Comparison of ENCODE assay signal across 11 mouse cellular contexts in the genomic region with DNA sequence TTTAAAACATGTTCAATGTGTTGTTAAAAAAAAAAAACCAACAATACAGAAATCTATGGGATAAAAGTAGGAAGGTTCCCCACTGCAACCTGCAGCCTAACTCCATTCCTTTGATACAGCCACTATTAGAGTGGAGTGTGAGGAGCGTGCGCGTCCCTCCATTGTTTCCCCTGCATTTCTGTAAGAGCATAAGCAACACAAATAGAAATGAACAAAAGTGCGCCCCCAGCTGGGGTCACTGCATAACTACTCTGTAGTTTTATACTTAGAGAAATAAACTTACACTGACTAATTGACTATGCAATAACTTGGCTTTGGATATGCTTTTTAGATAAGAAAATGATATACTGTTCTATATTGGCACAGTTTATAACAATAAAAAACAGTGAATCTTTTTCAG.
A peak's percentile ranks its signal among the peaks of the same experiment; 100 is the strongest.
DNase-seq lines count a peak whose midpoint lies in the region; ATAC-seq lines count a peak whose summit lies in the region.
"Had no signal": no experiment of that assay in that cellular context is flagged by ENCODE, and none has a peak within 500 bp of the region (broad histone marks: within the 10 kb centered on the region; RNA-seq: fewer than 3 reads in every experiment).

No protein-coding gene starts in this region.

- no peak overlapping the region for H3K27ac ChIP-seq in heart, embryonic 11.5 days (ENCODE audit: low read depth, low read length)
- H3K27ac ChIP-seq: embryonic facial prominence, embryonic 15.5 days; heart, embryonic 13.5 days had no signal

- H3K36me3 ChIP-seq in heart, embryonic 11.5 days (ENCODE audit: control insufficient read depth, insufficient read depth, low read length) = no peaks in the 10 kb centered on the region
- H3K36me3 ChIP-seq: embryonic facial prominence, embryonic 15.5 days had no signal

- ATAC-seq in heart, embryonic 11.5 days (replicated peaks; ENCODE audit: insufficient number of reproducible peaks, low FRiP score, low TSS enrichment) = no peak

- no peaks in the 10 kb centered on the region for H3K27me3 ChIP-seq in heart, embryonic 11.5 days (ENCODE audit: control insufficient read depth, insufficient read depth, low read length)
- H3K27me3 ChIP-seq: embryonic facial prominence, embryonic 15.5 days; heart, embryonic 13.5 days had no signal

- 64% methylated on average over 4 of the region's 4 CpGs for WGBS in heart, embryonic 11.5 days (ENCODE audit: insufficient replicate concordance)

- peak; percentile 44 for DNase-seq in heart, postnatal 4 days
- peak; percentile 33 for DNase-seq in right cerebral cortex, postnatal 14 days
- DNase-seq in right cerebral cortex, adult 2 months (ENCODE audit: low spot score in 2 of 2) = no peak
- DNase-seq in R1 (ENCODE audit: low read depth, low spot score) = peak; percentile 52
- DNase-seq in thymus, postnatal 25 days = peak; percentile 26
- no peak for DNase-seq in layer of hippocampus, adult 9-10 months (ENCODE audit: low spot score)
- DNase-seq: kidney, adult 11 months; lung, adult 2 months had no signal

- no peak overlapping the region for H3K4me3 ChIP-seq in heart, embryonic 11.5 days (ENCODE audit: low read depth, low read length)
- H3K4me3 ChIP-seq: embryonic facial prominence, embryonic 15.5 days; heart, embryonic 13.5 days had no signal

- H3K9ac ChIP-seq in heart, embryonic 11.5 days (ENCODE audit: low read depth, low read length) = no peak overlapping the region
- H3K9ac ChIP-seq: embryonic facial prominence, embryonic 15.5 days; heart, embryonic 13.5 days had no signal

- no peaks in the 10 kb centered on the region for H3K4me1 ChIP-seq in heart, embryonic 11.5 days (ENCODE audit: control insufficient read depth, insufficient read depth, low read length)

- H3K4me2 ChIP-seq in heart, embryonic 11.5 days = no peak overlapping the region
- H3K4me2 ChIP-seq: embryonic facial prominence, embryonic 15.5 days; heart, embryonic 13.5 days had no signal

- no peaks in the 10 kb centered on the region for H3K9me3 ChIP-seq in heart, embryonic 11.5 days (replicated peaks; ENCODE audit: control insufficient read depth, low read length)
- H3K9me3 ChIP-seq: embryonic facial prominence, embryonic 15.5 days; heart, embryonic 13.5 days had no signal

Comparison
In these comparisons a context has a peak if more than half of its experiments do, and no peak if none do; other contexts are left out.
1. DNase-seq: peak in heart, postnatal 4 days (single experiment), right cerebral cortex, postnatal 14 days (single experiment), R1 (single experiment) and thymus, postnatal 25 days (single experiment); none in right cerebral cortex, adult 2 months (0 of 2) and layer of hippocampus, adult 9-10 months (single experiment).